Comparison of ENCODE assay signal across 34 mouse cellular contexts in genomic region chr17:9200386-9200785, GRCm38 (mm10).
"Had no signal": no experiment of that assay in that cellular context is flagged by ENCODE, and none has a peak within 500 bp of the region (broad histone marks: within the 10 kb centered on the region; RNA-seq: fewer than 3 reads in every experiment).

No protein-coding gene starts in this region.

- H3K36me3 ChIP-seq: heart, embryonic 12.5 days; heart, embryonic 13.5 days; heart, embryonic 15.5 days; hindbrain, embryonic 10.5 days; hindbrain, embryonic 12.5 days; hindbrain, embryonic 13.5 days; hindbrain, embryonic 15.5 days; intestine, embryonic 15.5 days; kidney, embryonic 15.5 days had no signal

- H3K27ac ChIP-seq: heart, embryonic 13.5 days; heart, embryonic 15.5 days; hindbrain, embryonic 10.5 days; hindbrain, embryonic 12.5 days; hindbrain, embryonic 13.5 days; hindbrain, embryonic 14.5 days; hindbrain, embryonic 15.5 days; hindbrain, postnatal 0 days; intestine, embryonic 15.5 days; kidney, embryonic 15.5 days; kidney, postnatal 0 days; layer of hippocampus, adult 2 months; left cerebral cortex, adult 2 months had no signal

- DNase-seq: heart, postnatal 10 days; heart, postnatal 14 days; heart, postnatal 36 days; heart, postnatal 4 days; kidney, adult 11 months; kidney, adult 18-20 months; kidney, adult 2 months; kidney, adult 8-10 months; kidney, adult 9 months; kidney, postnatal 10 days; kidney, postnatal 14 days; kidney, postnatal 25 days; kidney, postnatal 36 days; kidney, postnatal 4 days; layer of hippocampus, adult 9-11 months; layer of hippocampus, postnatal 36 days had no signal

- H3K4me2 ChIP-seq: heart, embryonic 12.5 days; heart, embryonic 13.5 days; heart, embryonic 15.5 days; hindbrain, embryonic 12.5 days; hindbrain, embryonic 13.5 days; hindbrain, embryonic 14.5 days; hindbrain, embryonic 15.5 days; intestine, embryonic 15.5 days; kidney, embryonic 15.5 days had no signal

- H3K4me1 ChIP-seq: heart, embryonic 12.5 days; heart, embryonic 13.5 days; heart, embryonic 15.5 days; hindbrain, embryonic 13.5 days; hindbrain, embryonic 15.5 days; intestine, embryonic 15.5 days; kidney, embryonic 15.5 days had no signal

- ATAC-seq: hindbrain, embryonic 16.5 days; hindbrain, postnatal 0 days; inflammation-experienced regulatory T-cells, adult 6 months; intestine, embryonic 15.5 days; intestine, embryonic 16.5 days; intestine, postnatal 0 days had no signal

- H3K9me3 ChIP-seq: heart, embryonic 12.5 days; heart, embryonic 13.5 days; heart, embryonic 15.5 days; hindbrain, embryonic 10.5 days; hindbrain, embryonic 12.5 days; hindbrain, embryonic 13.5 days; hindbrain, embryonic 15.5 days; intestine, embryonic 15.5 days; kidney, embryonic 15.5 days had no signal

- H3K4me3 ChIP-seq: heart, embryonic 12.5 days; heart, embryonic 13.5 days; heart, embryonic 15.5 days; hindbrain, embryonic 10.5 days; hindbrain, embryonic 12.5 days; hindbrain, embryonic 13.5 days; hindbrain, embryonic 15.5 days; intestine, embryonic 15.5 days; kidney, embryonic 15.5 days; layer of hippocampus, adult 2 months; left cerebral cortex, adult 2 months had no signal

- H3K9ac ChIP-seq: heart, embryonic 12.5 days; heart, embryonic 13.5 days; heart, embryonic 15.5 days; hindbrain, embryonic 12.5 days; hindbrain, embryonic 13.5 days; hindbrain, embryonic 14.5 days; hindbrain, embryonic 15.5 days; intestine, embryonic 15.5 days; kidney, embryonic 15.5 days had no signal

- H3K27me3 ChIP-seq: heart, embryonic 12.5 days; heart, embryonic 13.5 days; heart, embryonic 15.5 days; hindbrain, embryonic 12.5 days; hindbrain, embryonic 13.5 days; hindbrain, embryonic 15.5 days; intestine, embryonic 15.5 days; kidney, embryonic 15.5 days had no signal
